Mouse (Mus musculus): ENCODE measurements at regions not wholly inside any gene's neighbourhood (a gene's known extent, or its start where the extent isn't known, plus 50 kb on each side); places are given as distances from the start of the nearest gene placed in this dataset.

GRCm38 (mm10) chr4:95180999-95181398, 129.0 kb upstream of the Jun start:
- DNase-seq (ENCODE audit: extremely low read depth, low read depth) = no peak

- DNase-seq (ENCODE audit: extremely low read depth, low read depth) = no peak
Measured at GRCm38 (mm10) chr4:95184180-95184579, 132.2 kb upstream of the Jun start.

- no peak for DNase-seq (ENCODE audit: extremely low read depth, low read depth)
Measured at GRCm38 (mm10) chr4:95185113-95185915, 133.3 kb upstream of the Jun start.

- no peak for DNase-seq (ENCODE audit: extremely low read depth, low read depth)
Measured at GRCm38 (mm10) chr4:95185916-95186200, 133.8 kb upstream of the Jun start.

GRCm38 (mm10) chr4:95188107-95188506, 136.1 kb upstream of the Jun start:
- peak; percentile 44 for DNase-seq (ENCODE audit: extremely low read depth, low read depth)

DNA sequence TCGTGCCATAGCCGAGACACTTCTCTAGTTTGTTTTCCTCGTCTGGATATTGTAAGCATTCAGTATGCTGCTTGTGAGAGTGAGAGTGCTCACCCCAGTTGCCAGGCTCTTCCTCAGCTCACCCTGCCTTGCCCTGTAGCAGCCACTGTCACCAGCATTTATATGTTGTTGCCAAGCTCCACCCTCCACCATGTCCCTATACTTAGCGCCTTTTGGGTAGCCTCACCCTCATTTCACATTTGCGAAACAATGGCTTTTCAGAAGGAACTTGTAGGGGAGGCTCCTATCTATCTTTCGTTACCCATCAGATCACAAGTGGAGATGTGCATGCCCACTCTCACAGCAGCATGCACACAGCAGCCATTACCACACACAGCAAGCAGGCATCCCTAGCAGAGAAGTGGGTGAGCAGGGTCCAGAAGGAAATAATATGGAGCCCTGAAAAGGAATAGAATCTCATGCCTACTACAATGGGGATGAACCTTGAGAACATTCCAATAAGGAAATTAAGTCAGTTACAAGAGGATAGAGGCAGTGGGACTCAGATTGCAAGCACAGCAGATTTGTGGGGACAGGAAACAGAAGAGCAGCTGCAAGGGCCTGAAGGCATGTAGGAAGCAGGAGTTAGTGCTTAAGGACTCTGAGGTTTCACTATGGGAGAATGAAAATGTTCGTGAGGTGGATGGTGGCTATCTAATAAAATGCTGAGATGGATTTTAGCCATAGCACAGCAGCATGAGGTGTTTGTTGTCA, 139.8 kb upstream of the Jun start:
- DNase-seq (ENCODE audit: extremely low read depth, low read depth) = no peak

- DNase-seq (ENCODE audit: extremely low read depth, low read depth) = no peak
Measured at GRCm38 (mm10) chr4:95192562-95192961, 140.5 kb upstream of the Jun start.

- DNase-seq (ENCODE audit: extremely low read depth, low read depth) = peak; percentile 89
Measured at GRCm38 (mm10) chr4:95193028-95193427, 141.0 kb upstream of the Jun start.

- DNase-seq (ENCODE audit: extremely low read depth, low read depth) = no peak
Measured at GRCm38 (mm10) chr4:95193473-95193872, 141.5 kb upstream of the Jun start.

DNA sequence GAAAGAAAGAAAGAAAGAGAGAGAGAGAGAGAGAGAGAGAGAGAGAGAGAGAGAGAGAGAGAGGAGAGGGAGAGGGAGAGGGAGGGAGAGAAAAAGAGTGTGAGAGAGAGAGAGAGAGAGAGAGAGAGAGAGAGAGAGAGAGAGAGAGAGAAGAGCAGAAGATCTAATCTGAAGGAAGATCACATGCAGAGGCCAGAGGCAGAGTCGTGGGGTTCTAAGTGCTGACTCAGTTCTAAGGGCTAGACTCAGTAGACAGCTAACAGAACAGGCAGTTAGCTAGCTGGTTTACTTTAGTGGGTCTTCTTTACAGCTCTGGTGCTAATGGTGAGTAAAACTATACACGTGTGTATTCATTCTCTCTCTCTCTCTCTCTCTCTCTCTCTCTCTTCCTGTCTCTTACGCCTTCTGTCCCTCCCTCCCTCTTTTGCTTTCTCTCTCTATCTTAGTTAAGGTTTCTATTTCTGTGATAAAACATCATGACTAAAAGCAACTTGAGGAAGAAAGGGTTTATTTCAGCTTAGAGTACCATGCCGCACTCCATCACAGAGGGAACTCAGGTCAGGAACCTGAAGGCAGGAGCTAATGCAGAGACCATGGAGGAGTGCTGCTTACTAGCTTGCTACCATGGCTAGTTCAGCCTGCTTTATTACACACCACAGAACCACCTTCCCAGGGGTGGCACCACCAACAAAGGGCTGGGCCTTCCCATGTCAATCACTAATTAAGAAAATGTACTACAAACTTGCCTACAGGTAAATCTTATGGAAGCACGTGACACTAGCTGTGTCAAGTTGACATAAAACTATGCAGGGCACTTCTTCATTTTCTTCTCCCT, 142.8 kb upstream of the Jun start:
- no peak for DNase-seq (ENCODE audit: extremely low read depth, low read depth)

DNA sequence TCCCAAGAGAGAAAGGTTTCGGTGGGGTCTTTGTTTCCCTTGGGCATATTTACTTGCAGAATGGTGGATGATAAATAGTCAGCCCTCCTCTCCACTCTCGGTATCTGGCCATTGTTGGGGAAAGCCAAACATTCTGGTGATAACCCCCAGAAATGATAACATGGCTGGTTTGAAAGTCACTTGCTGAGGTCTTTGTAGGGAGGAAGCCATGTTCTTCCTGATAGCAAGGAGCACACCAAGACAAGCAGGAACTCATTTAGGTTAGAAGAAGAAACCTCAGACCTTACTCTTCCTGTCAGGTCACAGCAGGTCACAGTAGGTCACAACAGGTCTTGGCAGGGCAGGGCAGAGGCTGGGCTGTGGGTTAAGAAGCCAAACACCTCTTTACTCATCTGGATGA, 144.1 kb upstream of the Jun start:
- no peak for DNase-seq (ENCODE audit: extremely low read depth, low read depth)

DNA sequence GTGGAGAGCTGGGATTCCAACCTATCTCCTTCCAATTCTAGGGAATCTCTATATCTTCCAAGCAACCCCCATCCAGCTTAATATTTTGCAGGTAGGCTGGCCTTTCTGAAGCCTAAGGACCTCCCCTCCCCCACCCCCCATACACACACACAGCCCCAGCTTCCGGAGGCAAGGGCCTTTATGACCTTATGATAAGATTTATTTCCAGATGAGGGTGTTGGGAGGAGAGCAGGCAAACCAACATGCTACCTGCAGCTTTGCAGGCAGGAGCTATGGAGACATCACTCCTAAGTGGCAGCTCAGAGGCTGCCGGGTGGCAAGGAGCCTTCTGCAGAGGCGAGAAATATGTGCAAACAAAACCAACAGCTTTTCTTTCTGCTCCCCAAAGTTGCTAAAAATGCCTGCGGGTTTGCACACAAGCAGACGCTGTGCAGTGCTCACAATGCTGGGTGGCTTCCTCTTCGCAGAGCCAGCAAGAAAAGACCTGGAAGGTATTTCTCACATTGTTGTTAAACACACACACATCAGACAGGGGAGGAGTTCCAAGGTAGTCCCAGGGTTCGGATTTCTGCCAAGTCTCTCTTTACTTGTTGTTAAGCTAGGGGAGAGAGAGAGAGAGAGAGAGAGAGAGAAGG, 145.2 kb upstream of the Jun start:
- no peak for DNase-seq (ENCODE audit: extremely low read depth, low read depth)

- DNase-seq (ENCODE audit: extremely low read depth, low read depth) = no peak
Measured at GRCm38 (mm10) chr4:95199394-95199793, 147.4 kb upstream of the Jun start.

GRCm38 (mm10) chr4:95200130-95200529, 148.1 kb upstream of the Jun start:
- DNase-seq (ENCODE audit: extremely low read depth, low read depth) = no peak

DNA sequence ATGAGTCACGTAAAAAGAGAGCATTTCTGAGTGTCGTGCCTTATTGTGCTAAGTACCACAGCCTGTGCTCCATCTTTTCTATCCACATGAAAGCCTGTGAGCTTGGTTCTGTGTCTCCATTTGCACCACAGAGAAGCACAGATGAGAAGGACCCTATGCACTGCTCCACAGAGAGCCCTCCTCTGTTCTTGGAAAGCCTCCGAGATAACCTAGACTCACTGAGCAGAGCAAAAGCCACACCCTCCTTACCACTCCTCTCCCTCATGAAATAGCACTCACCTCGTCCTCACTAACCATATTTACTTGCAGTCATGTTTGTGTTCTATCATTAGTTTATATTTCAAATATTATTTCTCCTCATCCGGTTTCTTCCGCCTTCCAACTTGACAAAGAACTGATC, 150.5 kb upstream of the Jun start:
- DNase-seq (ENCODE audit: extremely low read depth, low read depth) = no peak

- DNase-seq (ENCODE audit: extremely low read depth, low read depth) = no peak
Measured at GRCm38 (mm10) chr4:95203577-95203976, 151.6 kb upstream of the Jun start.

GRCm38 (mm10) chr4:95205372-95205771, 153.3 kb upstream of the Jun start:
- no peak for DNase-seq (ENCODE audit: extremely low read depth, low read depth)

GRCm38 (mm10) chr4:95207783-95208182, 155.8 kb upstream of the Jun start:
- no peak for DNase-seq (ENCODE audit: extremely low read depth, low read depth)

DNA sequence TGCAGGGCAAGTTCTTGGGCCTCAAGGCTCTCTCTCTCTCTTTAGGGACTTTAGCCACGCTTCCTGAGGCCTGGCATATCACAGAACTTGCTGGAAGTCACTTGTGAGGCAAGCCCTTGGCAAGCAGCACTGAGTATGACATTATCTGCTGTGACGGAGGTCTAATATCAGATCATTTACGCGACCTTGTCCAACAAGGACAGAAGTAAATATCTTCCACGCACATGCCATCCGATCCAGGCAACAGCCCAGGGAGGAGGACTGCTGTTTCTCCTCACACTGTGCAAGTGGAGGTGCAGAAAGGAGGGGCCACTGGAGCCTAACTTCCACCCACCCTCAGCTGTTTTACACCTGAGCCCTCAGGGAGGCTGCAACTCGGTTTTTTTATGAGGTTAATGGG, 156.8 kb upstream of the Jun start:
- no peak for DNase-seq (ENCODE audit: extremely low read depth, low read depth)

DNA sequence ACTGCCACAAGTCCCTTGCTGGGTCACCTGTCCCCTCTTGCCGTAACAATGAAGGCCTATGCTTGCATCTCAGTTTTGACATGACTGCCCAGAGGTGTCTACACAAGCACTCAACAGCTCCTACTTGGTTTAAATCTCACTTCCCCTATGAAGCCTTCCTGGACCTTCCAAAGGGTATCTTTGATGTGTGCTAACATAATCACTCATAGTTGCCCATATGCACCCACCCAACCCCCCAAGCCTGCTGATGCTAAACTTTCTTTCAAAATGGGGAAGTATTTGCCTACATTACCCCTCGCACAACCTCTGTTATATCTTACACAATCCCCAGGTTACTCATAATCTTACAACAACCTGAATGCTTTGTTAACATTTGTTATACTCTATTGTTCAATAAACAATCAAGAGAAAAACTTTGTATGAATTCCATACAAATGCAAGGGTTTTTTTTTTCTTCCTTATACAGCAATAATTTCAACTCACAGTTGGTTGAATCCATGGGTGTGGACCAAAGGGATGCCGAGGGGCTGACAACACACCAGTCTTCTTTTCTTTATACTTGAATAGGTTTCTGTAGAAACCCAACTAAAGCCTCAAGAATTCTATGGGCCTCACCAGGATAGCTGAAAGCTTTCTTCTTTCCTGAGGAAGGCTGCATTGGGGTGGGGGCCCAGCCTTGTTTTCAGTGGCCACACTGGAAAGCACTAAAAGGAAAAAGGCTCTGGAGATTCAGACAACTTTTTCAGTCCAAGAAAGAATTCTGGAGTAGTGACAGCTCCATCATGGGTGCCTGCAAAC, 157.5 kb upstream of the Jun start:
- peak; percentile 62 for DNase-seq (ENCODE audit: extremely low read depth, low read depth)

- DNase-seq (ENCODE audit: extremely low read depth, low read depth) = no peak
Measured at GRCm38 (mm10) chr4:95212561-95212960, 160.5 kb upstream of the Jun start.
